14 mouse cellular contexts compared by ENCODE assay signal in genomic region chr12:108453561-108454044, GRCm38 (mm10).
DNase-seq lines count a peak whose midpoint lies in the region; ATAC-seq lines count a peak whose summit lies in the region.
"Had no signal": no experiment of that assay in that cellular context is flagged by ENCODE, and none has a peak within 500 bp of the region (broad histone marks: within the 10 kb centered on the region; RNA-seq: fewer than 3 reads in every experiment).

No protein-coding gene starts in this region.

- WGBS in midbrain, embryonic 16.5 days = 78% methylated on average over 8 of the region's 8 CpGs
- 80% methylated on average over 8 of the region's 8 CpGs for WGBS in midbrain, embryonic 15.5 days

- H3K4me3 ChIP-seq in midbrain, embryonic 16.5 days (ENCODE audit: low read depth, low read length) = no peak overlapping the region
- H3K4me3 ChIP-seq in midbrain, embryonic 15.5 days = no peak overlapping the region
- H3K4me3 ChIP-seq: heart, embryonic 13.5 days; hindbrain, embryonic 13.5 days; kidney, embryonic 15.5 days; limb, embryonic 15.5 days had no signal

- no peak for ATAC-seq in midbrain, embryonic 16.5 days
- no peak for ATAC-seq in midbrain, embryonic 15.5 days (replicated peaks)
- peak; percentile 53 for ATAC-seq in CD4-positive, CD25-positive, alpha-beta regulatory T cell, adult 4 months
- ATAC-seq in megakaryocyte, adult 5-6 weeks (ENCODE audit: poor library complexity, severe bottlenecking) = peak; percentile 70

- H3K27me3 ChIP-seq in midbrain, embryonic 16.5 days (ENCODE audit: control insufficient read depth, insufficient read depth, low read depth, low read length) = no peaks in the 10 kb centered on the region
- H3K27me3 ChIP-seq in midbrain, embryonic 15.5 days (replicated peaks) = no peaks in the 10 kb centered on the region
- H3K27me3 ChIP-seq: heart, embryonic 13.5 days; hindbrain, embryonic 13.5 days; kidney, embryonic 15.5 days; limb, embryonic 15.5 days had no signal

- H3K4me2 ChIP-seq in midbrain, embryonic 16.5 days (ENCODE audit: low read length) = no peak overlapping the region
- H3K4me2 ChIP-seq in midbrain, embryonic 15.5 days = no peak overlapping the region
- H3K4me2 ChIP-seq: heart, embryonic 13.5 days; hindbrain, embryonic 13.5 days; kidney, embryonic 15.5 days; limb, embryonic 15.5 days had no signal

- peak; percentile 62 for DNase-seq in ZHBTc4 (ENCODE audit: low read depth, low spot score)
- DNase-seq in heart, adult 18-20 months = no peak
- no peak for DNase-seq in gastrocnemius, postnatal 10 days
- DNase-seq in testis, postnatal 14 days (ENCODE audit: low spot score) = no peak
- DNase-seq: cerebellum, adult 11-12 months; lung, postnatal 10 days had no signal

- 0 out of 2 replicates have a peak, but pooled peaks cover 1% of the 10 kb centered on the region for H3K36me3 ChIP-seq in midbrain, embryonic 16.5 days (ENCODE audit: control insufficient read depth, insufficient read depth, low read length)
- no peaks in the 10 kb centered on the region for H3K36me3 ChIP-seq in midbrain, embryonic 15.5 days (replicated peaks)

- no peaks in the 10 kb centered on the region for H3K9me3 ChIP-seq in midbrain, embryonic 16.5 days (replicated peaks; ENCODE audit: control insufficient read depth, low read length, poor library complexity, severe bottlenecking)
- H3K9me3 ChIP-seq in midbrain, embryonic 15.5 days = no peaks in the 10 kb centered on the region
- H3K9me3 ChIP-seq: heart, embryonic 13.5 days; hindbrain, embryonic 13.5 days; kidney, embryonic 15.5 days; limb, embryonic 15.5 days had no signal

- H3K27ac ChIP-seq in midbrain, embryonic 16.5 days (ENCODE audit: low read length) = peak overlapping the region; percentile 28; the same call in 1 of the 2 replicates
- no peak overlapping the region for H3K27ac ChIP-seq in midbrain, embryonic 15.5 days
- H3K27ac ChIP-seq: heart, embryonic 13.5 days; hindbrain, embryonic 13.5 days; kidney, embryonic 15.5 days; limb, embryonic 15.5 days had no signal

- H3K4me1 ChIP-seq in midbrain, embryonic 16.5 days (ENCODE audit: control insufficient read depth, insufficient read depth, low read length) = peaks cover 23% of the 10 kb centered on the region
- H3K4me1 ChIP-seq in midbrain, embryonic 15.5 days = peaks cover 30% of the 10 kb centered on the region

- 0 out of 2 replicates have a peak overlapping the region, but pooled peaks have one; percentile 10 for H3K9ac ChIP-seq in midbrain, embryonic 16.5 days (ENCODE audit: low read depth, low read length)
- H3K9ac ChIP-seq in midbrain, embryonic 15.5 days = no peak overlapping the region
- H3K9ac ChIP-seq: heart, embryonic 13.5 days; hindbrain, embryonic 13.5 days; kidney, embryonic 15.5 days; limb, embryonic 15.5 days had no signal

Comparison
In these comparisons a context has a peak if more than half of its experiments do, and no peak if none do; other contexts are left out.
1. ATAC-seq: peak in CD4-positive, CD25-positive, alpha-beta regulatory T cell, adult 4 months (single experiment) and megakaryocyte, adult 5-6 weeks (single experiment); none in midbrain, embryonic 16.5 days (single experiment) and midbrain, embryonic 15.5 days (single experiment).